Mouse (Mus musculus): ENCODE data around the gene Arhgap18. TPM values are rescaled to one million over a fixed set of nuclear protein-coding genes. Genes with fewer than 3 reads are reported as not detected.
A peak's percentile ranks its signal among the peaks of the same experiment; 100 is the strongest.

Arhgap18 gene
- polyA plus RNA-seq, 2 experiments = 14.2 to 24.3 TPM

DNA sequence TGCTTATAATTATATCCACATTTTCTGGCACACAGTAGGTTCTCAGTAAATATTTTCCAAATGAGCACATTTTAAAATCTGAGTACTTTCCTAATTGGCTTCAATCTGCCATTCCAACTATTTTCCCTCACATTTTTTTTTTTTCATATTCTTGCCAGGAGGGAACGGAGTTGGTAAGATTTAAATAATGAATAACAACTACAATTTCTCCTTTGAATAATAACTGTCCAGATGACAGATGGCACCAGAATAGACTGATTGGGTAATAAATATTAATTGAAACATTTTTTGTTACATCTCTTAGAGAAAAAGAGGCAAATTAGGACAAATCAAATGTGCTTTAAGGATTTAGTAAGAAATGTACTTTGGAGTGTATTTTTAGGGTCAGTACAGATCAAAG lies 51.8 kb downstream of the Arhgap18 start:
- Histone ChIP-seq H3K27me3 (ENCODE audit: control insufficient read depth, insufficient read depth, low read length) (no peaks in the 10 kb centered on the region), H3K4me2 (replicated peaks; ENCODE audit: low read depth, low read length, severe bottlenecking) (no peak overlapping the region), H3K27ac (replicated peaks; ENCODE audit: low read depth, low read length) (no peak overlapping the region), H3K4me1 (ENCODE audit: control insufficient read depth, insufficient read depth, low read length) (no peaks in the 10 kb centered on the region), H3K36me3 (ENCODE audit: control insufficient read depth, insufficient read depth, low read length) (no peaks in the 10 kb centered on the region), H3K4me3 (replicated peaks; ENCODE audit: low read length) (no peak overlapping the region), H3K9ac (ENCODE audit: low read depth, low read length, severe bottlenecking) (no peak overlapping the region), H3K9me3 (ENCODE audit: control insufficient read depth, low read length) (no peaks in the 10 kb centered on the region)
- WGBS = 54% methylated on average over 1 of the region's 1 CpGs
- ATAC-seq (ENCODE audit: low FRiP score, low read depth) = no peak
- DNase-seq (ENCODE audit: low spot score) = no peak
- TF ChIP-seq POLR2A (IDR thresholded peaks at IDR 0.05; ENCODE audit: borderline replicate concordance, extremely low read depth, insufficient read depth, insufficient read length) = no peak

DNA sequence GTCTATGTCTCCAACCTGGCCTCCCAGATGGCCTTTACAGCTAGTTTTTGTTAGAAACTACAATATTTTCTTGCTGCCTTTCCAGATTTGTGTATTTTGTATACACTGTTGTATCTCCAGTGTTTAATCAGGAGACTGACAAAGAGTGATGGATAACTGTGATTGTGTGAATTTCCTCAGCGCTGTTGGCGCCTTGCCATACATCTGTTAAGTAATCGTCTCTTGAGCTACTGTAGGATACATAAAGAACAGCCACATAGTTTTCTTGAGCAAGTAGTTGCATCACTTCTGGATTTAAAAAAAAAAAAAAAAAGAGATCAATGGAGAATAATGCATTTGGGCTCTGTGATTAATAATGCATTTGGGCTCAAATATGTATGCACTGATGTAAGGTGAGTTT lies 52.9 kb downstream of the Arhgap18 start:
- Histone ChIP-seq H3K27ac (replicated peaks; ENCODE audit: low read depth, low read length) (no peak overlapping the region), H3K9ac (ENCODE audit: low read depth, low read length, severe bottlenecking) (no peak overlapping the region), H3K36me3 (ENCODE audit: control insufficient read depth, insufficient read depth, low read length) (no peaks in the 10 kb centered on the region), H3K27me3 (ENCODE audit: control insufficient read depth, insufficient read depth, low read length) (no peaks in the 10 kb centered on the region), H3K9me3 (ENCODE audit: control insufficient read depth, low read length) (no peaks in the 10 kb centered on the region), H3K4me2 (replicated peaks; ENCODE audit: low read depth, low read length, severe bottlenecking) (no peak overlapping the region), H3K4me1 (ENCODE audit: control insufficient read depth, insufficient read depth, low read length) (no peaks in the 10 kb centered on the region), H3K4me3 (replicated peaks; ENCODE audit: low read length) (no peak overlapping the region)
- TF ChIP-seq POLR2A (IDR thresholded peaks at IDR 0.05; ENCODE audit: borderline replicate concordance, extremely low read depth, insufficient read depth, insufficient read length) = no peak
- WGBS = 69% methylated on average over 3 of the region's 3 CpGs
- DNase-seq (ENCODE audit: low spot score) (peak; percentile 22), ATAC-seq (ENCODE audit: low FRiP score, low read depth) (no peak)

- WGBS = 87% methylated on average over 7 of the region's 7 CpGs
- H3K27me3 ChIP-seq (ENCODE audit: control insufficient read depth, insufficient read depth, low read length) = no peaks in the 10 kb centered on the region
- no peak overlapping the region for H3K4me3 ChIP-seq (replicated peaks; ENCODE audit: low read length)
- no peak overlapping the region for H3K9ac ChIP-seq (ENCODE audit: low read depth, low read length, severe bottlenecking)
- no peak for ATAC-seq (ENCODE audit: low FRiP score, low read depth)
- 0 out of 2 replicates have a peak, but pooled peaks cover 3% of the 10 kb centered on the region for H3K4me1 ChIP-seq (ENCODE audit: control insufficient read depth, insufficient read depth, low read length)
- no peak overlapping the region for H3K27ac ChIP-seq (replicated peaks; ENCODE audit: low read depth, low read length)
- no peak for TF ChIP-seq POLR2A (IDR thresholded peaks at IDR 0.05; ENCODE audit: borderline replicate concordance, extremely low read depth, insufficient read depth, insufficient read length)
- no peak overlapping the region for H3K4me2 ChIP-seq (replicated peaks; ENCODE audit: low read depth, low read length, severe bottlenecking)
- no peaks in the 10 kb centered on the region for H3K9me3 ChIP-seq (ENCODE audit: control insufficient read depth, low read length)
- no peaks in the 10 kb centered on the region for H3K36me3 ChIP-seq (ENCODE audit: control insufficient read depth, insufficient read depth, low read length)
- DNase-seq (ENCODE audit: low spot score) = no peak
These were observed 56.8 kb downstream of the Arhgap18 start for GRCm38 (mm10) chr10:26810059-26810458.

GRCm38 (mm10) chr10:26810810-26811209 lies 57.6 kb downstream of the Arhgap18 start:
- Histone ChIP-seq H3K36me3 (ENCODE audit: control insufficient read depth, insufficient read depth, low read length) (no peaks in the 10 kb centered on the region), H3K4me3 (replicated peaks; ENCODE audit: low read length) (no peak overlapping the region), H3K4me1 (ENCODE audit: control insufficient read depth, insufficient read depth, low read length) (0 out of 2 replicates have a peak, but pooled peaks cover 3% of the 10 kb centered on the region), H3K27me3 (ENCODE audit: control insufficient read depth, insufficient read depth, low read length) (no peaks in the 10 kb centered on the region), H3K9me3 (ENCODE audit: control insufficient read depth, low read length) (no peaks in the 10 kb centered on the region), H3K4me2 (replicated peaks; ENCODE audit: low read depth, low read length, severe bottlenecking) (no peak overlapping the region), H3K27ac (replicated peaks; ENCODE audit: low read depth, low read length) (no peak overlapping the region), H3K9ac (ENCODE audit: low read depth, low read length, severe bottlenecking) (no peak overlapping the region)
- ATAC-seq (ENCODE audit: low FRiP score, low read depth) (no peak; the same call in 1 of the 2 replicates), DNase-seq (ENCODE audit: low spot score) (no peak)
- TF ChIP-seq POLR2A (IDR thresholded peaks at IDR 0.05; ENCODE audit: borderline replicate concordance, extremely low read depth, insufficient read depth, insufficient read length) = no peak
- WGBS = 76% methylated on average over 5 of the region's 5 CpGs

GRCm38 (mm10) chr10:26811342-26811741 lies 58.1 kb downstream of the Arhgap18 start:
- Histone ChIP-seq H3K27me3 (ENCODE audit: control insufficient read depth, insufficient read depth, low read length) (no peaks in the 10 kb centered on the region), H3K27ac (replicated peaks; ENCODE audit: low read depth, low read length) (no peak overlapping the region), H3K9me3 (ENCODE audit: control insufficient read depth, low read length) (no peaks in the 10 kb centered on the region), H3K4me1 (ENCODE audit: control insufficient read depth, insufficient read depth, low read length) (0 out of 2 replicates have a peak, but pooled peaks cover 3% of the 10 kb centered on the region), H3K36me3 (ENCODE audit: control insufficient read depth, insufficient read depth, low read length) (no peaks in the 10 kb centered on the region), H3K9ac (ENCODE audit: low read depth, low read length, severe bottlenecking) (no peak overlapping the region), H3K4me2 (replicated peaks; ENCODE audit: low read depth, low read length, severe bottlenecking) (no peak overlapping the region), H3K4me3 (replicated peaks; ENCODE audit: low read length) (no peak overlapping the region)
- ATAC-seq (ENCODE audit: low FRiP score, low read depth) (no peak), DNase-seq (ENCODE audit: low spot score) (no peak)
- WGBS = 72% methylated on average over 4 of the region's 4 CpGs
- TF ChIP-seq POLR2A (IDR thresholded peaks at IDR 0.05; ENCODE audit: borderline replicate concordance, extremely low read depth, insufficient read depth, insufficient read length) = no peak

DNA sequence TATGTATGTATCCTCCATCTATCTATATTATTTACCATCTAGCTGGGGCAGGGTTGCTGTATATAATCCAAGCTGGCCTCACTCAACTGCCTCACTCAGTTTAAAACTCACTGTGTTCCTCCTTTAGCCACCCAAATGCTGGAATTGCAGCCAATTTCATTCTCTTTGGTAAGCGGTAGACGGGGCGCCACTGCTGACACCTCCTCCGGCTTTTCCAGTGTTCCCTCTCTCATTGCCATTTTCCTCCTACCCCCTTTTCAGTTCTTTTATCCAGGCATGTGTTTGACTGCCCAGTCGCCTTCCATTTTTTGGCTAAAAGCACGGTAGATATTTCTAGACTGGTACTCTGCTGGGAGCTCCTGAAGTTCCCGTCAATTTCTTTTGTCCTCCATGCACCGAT lies 62.4 kb downstream of the Arhgap18 start:
- 91% methylated on average over 8 of the region's 8 CpGs for WGBS
- Histone ChIP-seq H3K36me3 (ENCODE audit: control insufficient read depth, insufficient read depth, low read length) (no peaks in the 10 kb centered on the region), H3K4me3 (replicated peaks; ENCODE audit: low read length) (no peak overlapping the region), H3K4me1 (ENCODE audit: control insufficient read depth, insufficient read depth, low read length) (0 out of 2 replicates have a peak, but pooled peaks cover 3% of the 10 kb centered on the region), H3K9me3 (ENCODE audit: control insufficient read depth, low read length) (no peaks in the 10 kb centered on the region), H3K9ac (ENCODE audit: low read depth, low read length, severe bottlenecking) (no peak overlapping the region), H3K27ac (replicated peaks; ENCODE audit: low read depth, low read length) (no peak overlapping the region), H3K27me3 (ENCODE audit: control insufficient read depth, insufficient read depth, low read length) (no peaks in the 10 kb centered on the region), H3K4me2 (replicated peaks; ENCODE audit: low read depth, low read length, severe bottlenecking) (no peak overlapping the region)
- DNase-seq (ENCODE audit: low spot score) = no peak
- ATAC-seq (ENCODE audit: low FRiP score, low read depth) = no peak
- no peak for TF ChIP-seq POLR2A (IDR thresholded peaks at IDR 0.05; ENCODE audit: borderline replicate concordance, extremely low read depth, insufficient read depth, insufficient read length)

Data from limb, embryonic 14.5 days (tissue).